Mouse (Mus musculus) neural tube, postnatal 0 days (tissue): Measurements from ENCODE around the gene Pth2r. TPM values are rescaled to one million over a fixed set of nuclear protein-coding genes. Genes with fewer than 3 reads are reported as not detected.

Source experiments
- polyA plus RNA-seq: library from polyadenylated mRNA; unstranded; fragments of >200 nt; fragmentation: Nextera tagmentation; extraction: Ambion mirVana; gene quantifications from 2 replicates; pipeline ENCODE4 v1.2.1, GENCODE M21; 2015

Pth2r gene
- 4.4 TPM in 2 replicates for polyA plus RNA-seq

GRCm38 (mm10) chr1:65281756-65282155, at the start of gene Pth2r:
Gene Pth2r (plus strand): TSS chr1:65282056.

Other genes starting within 250 kb of the Pth2r start
- gene Akr1cl, start 249.3 kb upstream of the Pth2r start, polyA plus RNA-seq: not detected in 2 replicates
- gene Cryge, start 230.9 kb upstream of the Pth2r start, polyA plus RNA-seq: not detected in 2 replicates
- gene Crygd, start 218.6 kb upstream of the Pth2r start, polyA plus RNA-seq: 0.45 TPM in 1 of 2 replicates, not detected in the other
- gene Crygc, start 208.4 kb upstream of the Pth2r start, polyA plus RNA-seq: not detected in 2 replicates
- 1.3 and 2.0 TPM in 2 replicates for gene Crygb, start 199.8 kb upstream of the Pth2r start, polyA plus RNA-seq
- gene Cryga, start 178.7 kb upstream of the Pth2r start, polyA plus RNA-seq: 1.3 and 1.6 TPM in 2 replicates
- gene Gm28845, start 162.5 kb upstream of the Pth2r start, polyA plus RNA-seq: 0.39 and 0.52 TPM in 2 replicates
- gene D630023F18Rik, start 158.8 kb upstream of the Pth2r start, polyA plus RNA-seq: 8.4 and 9.1 TPM in 2 replicates
- 261 and 277 TPM in 2 replicates for gene Idh1, start 95.6 kb upstream of the Pth2r start, polyA plus RNA-seq
- 7.0 and 7.8 TPM in 2 replicates for gene Pikfyve, start 95.4 kb upstream of the Pth2r start, polyA plus RNA-seq